Mouse (Mus musculus) layer of hippocampus, postnatal 36 days (tissue): ENCODE measurements around the gene Fto. TPM values are rescaled to one million over a fixed set of nuclear protein-coding genes. Genes with fewer than 3 reads are reported as not detected.

Experiments used
- DNase-seq, 2 experiments: peaks; one replicate each; pipeline ENCODE4 v3.0.0; 2022
- total RNA-seq, 2 experiments: library from RNA; stranded (reverse); gene quantifications; 2 replicates each; pipeline ENCODE4 v1.2.3; 2021

Gene Fto
- total RNA-seq, 2 experiments from 2014 or later = 136 to 140 TPM

DNA sequence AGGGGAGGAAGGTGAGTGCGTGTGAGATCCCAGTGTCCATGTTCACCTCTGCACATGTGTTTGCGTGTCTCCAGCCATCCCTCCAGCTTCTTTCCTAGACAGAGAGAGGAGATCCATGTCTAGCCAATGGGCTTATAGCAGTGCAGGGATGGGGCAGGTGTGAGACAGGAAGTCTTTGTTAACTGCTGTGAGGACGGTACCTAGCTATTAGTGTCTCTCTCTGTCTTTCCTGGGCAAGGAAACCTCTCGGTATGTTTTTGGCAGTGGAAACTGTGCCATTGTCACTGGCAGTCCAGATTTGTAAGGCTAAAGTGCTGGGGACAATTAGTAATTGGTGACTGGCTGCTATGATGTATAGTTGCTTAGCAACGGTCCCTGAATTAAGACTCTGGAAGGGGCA, 304.4 kb downstream of the Fto start:
- DNase-seq = no peak

DNA sequence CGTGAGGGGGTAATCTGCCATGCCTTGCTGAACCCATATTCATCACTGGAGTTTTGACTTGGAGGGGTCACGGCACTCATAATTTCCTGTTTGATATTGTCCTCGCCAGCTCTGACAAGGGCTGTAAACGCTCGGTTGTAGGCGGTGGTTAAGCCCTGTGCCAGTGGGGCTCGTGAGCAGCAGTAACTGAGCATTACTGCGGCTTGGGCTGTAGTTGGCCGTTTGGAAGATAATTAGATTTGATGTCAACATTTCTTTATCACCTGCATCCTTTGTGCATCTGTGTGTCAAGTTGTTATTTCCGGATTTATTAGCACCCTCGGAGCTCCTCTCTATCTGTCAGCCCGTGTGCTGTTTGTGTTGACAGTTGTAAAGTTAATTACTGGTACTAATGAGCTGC, 309.4 kb downstream of the Fto start:
- DNase-seq = no peak

DNA sequence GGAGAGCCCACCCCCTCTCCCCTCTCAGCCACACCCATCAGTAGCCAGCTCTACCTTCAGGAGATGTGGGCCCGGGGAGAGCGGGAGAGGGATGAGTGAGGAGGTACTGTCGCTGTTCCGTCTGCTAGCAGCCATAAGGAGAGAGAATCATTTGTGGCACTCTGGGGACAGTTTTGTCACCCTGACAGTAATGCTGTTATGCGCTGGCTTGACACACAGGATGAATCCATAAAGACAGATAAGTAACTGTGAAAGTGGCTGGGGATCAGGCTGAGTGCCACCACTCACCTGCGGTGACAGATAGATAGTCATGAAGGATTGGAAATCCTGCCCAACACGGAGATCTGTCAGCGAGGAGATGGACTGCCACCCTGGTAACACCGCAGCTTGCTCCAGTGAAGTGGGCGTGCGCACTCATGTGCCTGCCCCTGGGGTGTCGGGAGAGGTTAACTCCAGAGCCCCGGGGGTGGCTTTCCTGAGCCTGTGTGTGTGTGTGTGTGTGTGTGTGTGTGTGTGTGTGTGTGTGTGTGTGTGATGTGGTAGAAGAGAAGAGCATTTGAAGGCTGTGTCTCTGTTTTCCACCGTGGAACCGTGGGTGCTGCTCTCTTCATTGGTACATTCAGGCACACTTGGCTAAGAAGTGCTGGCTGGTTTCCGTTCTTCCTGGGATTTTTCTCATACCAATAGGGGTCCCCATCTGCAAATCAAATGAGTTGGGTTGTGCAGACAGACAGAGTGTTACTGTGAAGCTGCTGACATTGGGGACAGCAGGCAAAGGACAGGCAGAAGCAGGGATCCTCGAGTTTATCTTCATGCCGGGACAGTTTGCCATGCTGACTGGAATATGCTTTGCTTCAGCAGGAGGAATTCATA, 312.6 kb downstream of the Fto start:
- DNase-seq = peak; percentile 26 to 44

- DNase-seq = no peak
Observed at GRCm38 (mm10) chr8:91629594-91629993, 316.3 kb downstream of the Fto start.

GRCm38 (mm10) chr8:91630320-91631033, 317.2 kb downstream of the Fto start:
- DNase-seq = no peak

DNA sequence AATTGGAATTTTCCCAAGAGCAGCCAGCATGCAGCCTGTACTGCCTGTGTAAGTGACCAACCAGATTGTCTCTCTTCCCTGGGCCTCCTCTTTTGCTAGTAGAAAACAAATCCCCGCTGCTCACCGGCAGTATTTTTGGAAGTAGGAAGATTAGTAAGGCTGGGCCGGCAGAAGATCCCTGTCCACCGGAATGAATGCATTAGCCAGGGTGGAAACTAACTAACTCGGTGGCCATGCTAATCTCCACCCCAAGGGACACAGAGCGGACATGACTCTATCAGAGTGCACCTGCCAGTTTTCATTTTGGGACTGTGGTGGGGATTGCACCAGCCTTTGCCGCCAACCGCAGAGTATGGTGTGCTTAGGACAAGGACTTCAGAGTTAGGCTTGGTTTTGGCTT, 319.1 kb downstream of the Fto start:
- no peak for DNase-seq

- DNase-seq = no peak
Observed at GRCm38 (mm10) chr8:91635406-91635805, 322.1 kb downstream of the Fto start.

- DNase-seq = no peak
Observed at GRCm38 (mm10) chr8:91636887-91637286, 323.6 kb downstream of the Fto start.

DNA sequence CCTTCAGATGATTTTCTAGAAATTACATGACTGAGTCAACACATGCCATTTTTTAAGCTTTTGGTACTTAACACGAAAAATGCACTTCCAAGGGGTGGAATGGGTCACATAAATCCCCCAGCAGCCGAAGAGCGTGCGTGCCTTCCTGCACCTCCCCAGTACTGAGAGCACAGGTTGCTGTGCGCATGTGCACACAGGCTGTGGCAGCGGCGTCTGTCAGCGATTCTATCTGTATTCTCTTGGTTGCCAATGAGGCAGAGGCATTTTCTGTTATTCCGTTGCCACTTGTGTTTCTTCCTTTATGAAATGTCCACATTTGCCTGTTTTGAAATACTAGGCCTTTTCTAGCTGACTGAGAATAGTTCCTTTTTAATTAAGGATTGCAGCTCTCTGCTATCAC, 324.4 kb downstream of the Fto start:
- peak; percentile 58 for DNase-seq

DNA sequence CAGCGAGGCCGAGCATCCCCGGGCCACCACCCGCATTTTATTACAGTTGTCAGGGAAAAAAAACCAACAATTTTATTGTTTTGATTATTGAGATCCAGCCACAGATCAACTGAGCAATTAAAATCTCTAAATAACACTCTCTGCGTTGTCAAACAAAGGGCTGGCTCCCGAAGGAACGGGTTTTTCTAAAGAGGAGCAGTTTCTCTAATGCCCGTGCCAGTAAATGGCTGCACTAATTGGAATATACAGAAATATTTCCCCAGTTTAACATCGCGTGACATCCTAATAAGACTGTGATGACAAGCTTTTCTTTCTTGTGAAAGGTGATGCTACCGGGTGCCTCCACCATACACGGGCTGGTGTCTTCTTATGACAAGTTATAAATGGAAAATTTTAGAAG, 324.9 kb downstream of the Fto start:
- no peak for DNase-seq

GRCm38 (mm10) chr8:91640471-91640870, 327.1 kb downstream of the Fto start:
- no peak for DNase-seq

DNA sequence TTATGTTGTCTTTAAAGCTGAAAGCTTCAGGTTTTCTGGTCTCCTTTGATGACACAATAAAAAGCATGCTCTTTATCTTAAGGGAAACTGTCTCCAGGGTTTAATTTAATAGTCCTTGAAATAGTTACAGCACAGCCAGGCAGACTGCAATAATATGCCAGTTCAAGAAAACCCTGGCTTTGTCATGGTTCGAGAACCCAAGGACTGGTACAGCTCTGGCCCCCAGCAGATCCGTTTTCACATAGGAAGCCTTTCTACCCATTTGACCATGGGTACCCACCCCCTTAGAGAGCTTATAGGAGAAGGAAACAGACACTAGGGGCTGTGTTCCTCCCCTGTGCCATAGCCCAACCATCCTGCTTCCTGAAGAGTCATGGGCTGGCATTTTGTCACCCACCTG, 332.2 kb downstream of the Fto start:
- no peak for DNase-seq

- no peak for DNase-seq
Observed at GRCm38 (mm10) chr8:91647959-91648358, 334.6 kb downstream of the Fto start.

DNA sequence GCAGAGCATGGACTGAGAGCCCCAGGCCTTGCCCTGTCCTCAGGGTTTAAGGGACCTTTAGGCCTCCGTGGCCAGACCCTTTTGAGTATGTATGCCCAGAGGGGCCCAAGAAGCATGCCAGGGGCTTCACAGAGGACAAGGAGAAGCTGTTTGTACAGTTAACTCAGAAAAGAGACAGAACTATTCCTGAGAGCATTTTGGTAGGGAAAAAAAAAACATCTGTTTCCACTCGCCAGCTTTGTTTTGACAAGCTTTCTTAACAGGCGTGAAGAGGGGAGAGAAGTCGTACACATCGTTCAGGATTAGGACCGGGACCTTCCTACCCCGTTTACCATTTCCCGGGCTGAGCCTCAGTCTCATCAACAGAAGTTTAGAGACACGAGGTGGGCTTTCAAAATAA, 335.5 kb downstream of the Fto start:
- DNase-seq = no peak

GRCm38 (mm10) chr8:91653561-91653960, 340.2 kb downstream of the Fto start:
- DNase-seq = no peak

DNA sequence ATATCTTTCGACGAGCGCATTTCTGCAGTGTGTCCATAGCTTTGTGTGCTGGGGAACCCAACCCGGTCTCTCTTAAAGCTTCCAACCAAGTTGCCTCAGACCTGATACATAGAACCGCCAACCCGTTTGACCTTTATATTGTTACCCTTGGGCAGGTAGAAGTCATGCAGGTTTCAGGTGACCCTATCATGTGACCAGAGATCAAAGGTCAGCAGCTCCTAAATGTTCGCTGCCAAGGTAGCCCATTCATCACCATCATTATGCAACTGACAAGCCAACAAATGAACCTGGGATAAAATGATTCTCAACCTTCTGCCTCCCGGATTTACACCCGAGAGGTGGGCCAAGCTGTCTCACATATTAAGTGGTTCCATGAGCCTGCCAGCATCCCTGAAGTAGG, 344.1 kb downstream of the Fto start:
- DNase-seq = no peak

GRCm38 (mm10) chr8:91660879-91661278, 347.6 kb downstream of the Fto start:
- DNase-seq = no peak

- DNase-seq = no peak
Observed at GRCm38 (mm10) chr8:91669461-91670071, 356.2 kb downstream of the Fto start.

DNA sequence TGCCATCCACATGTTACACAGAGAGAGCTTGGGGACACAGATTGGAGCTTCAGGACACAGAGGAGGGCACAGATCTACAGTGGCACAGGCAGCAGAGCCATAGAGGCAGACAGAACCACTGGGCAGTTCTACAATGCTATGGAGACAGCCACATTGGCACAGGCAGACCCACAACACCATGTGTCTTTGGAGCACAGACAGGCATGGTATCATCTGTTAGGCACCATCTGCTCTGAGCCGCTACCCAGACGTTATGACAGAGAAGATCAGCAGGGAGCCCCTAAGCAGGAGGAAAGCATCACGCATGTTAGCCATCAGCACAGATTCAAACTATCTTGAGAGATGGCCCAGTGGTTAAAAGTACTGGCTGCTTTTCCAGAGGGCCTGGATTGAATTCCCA, 363.6 kb downstream of the Fto start:
- DNase-seq = peak; percentile 61 to 81

- no peak for DNase-seq
Observed at GRCm38 (mm10) chr8:91679451-91679850, 366.1 kb downstream of the Fto start.

- DNase-seq = no peak
Observed at GRCm38 (mm10) chr8:91680125-91680524, 366.8 kb downstream of the Fto start.

DNA sequence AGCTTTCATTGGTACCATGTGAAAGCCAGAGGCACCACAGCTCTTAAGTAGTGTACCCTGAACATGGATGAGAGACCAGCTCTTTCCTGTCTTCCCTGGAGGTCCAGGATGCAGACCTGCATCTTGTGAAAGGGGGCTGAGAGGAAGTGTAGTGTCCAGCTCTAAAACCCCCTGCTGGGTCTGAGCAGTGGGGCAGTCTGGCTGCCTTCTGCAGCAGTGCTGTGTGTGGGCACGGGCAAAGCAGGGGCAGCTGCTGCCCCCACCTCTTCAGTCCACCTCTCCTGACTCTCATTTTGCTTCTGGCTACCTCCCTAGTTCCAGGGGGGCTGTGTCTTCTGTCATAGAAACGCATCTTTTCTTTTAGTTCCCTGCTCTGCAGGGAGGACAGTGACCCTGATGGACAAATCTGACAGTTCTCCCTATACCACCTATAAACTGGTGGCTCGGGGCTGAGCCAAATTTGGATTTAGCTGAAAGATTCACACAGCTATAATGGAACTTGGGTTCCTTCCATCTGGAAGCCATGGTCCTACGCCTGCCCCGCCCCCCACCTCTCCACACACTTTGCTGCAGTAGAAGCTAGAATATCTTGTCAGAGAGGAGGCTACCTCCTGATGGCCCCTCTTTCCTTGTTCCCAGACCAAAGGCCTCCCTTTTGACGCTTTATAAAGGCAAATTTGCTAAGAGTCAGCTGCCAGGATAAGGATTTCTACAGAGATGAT, 371.4 kb downstream of the Fto start:
- no peak for DNase-seq

- DNase-seq = no peak
Observed at GRCm38 (mm10) chr8:91685408-91685807, 372.1 kb downstream of the Fto start.
